Mouse (Mus musculus) CH12.LX (cell line): Measurements from ENCODE around the gene Amhr2. TPM values are rescaled to one million over a fixed set of nuclear protein-coding genes. Genes with fewer than 3 reads are reported as not detected.
A peak's percentile ranks its signal among the peaks of the same experiment; 100 is the strongest.

ENCODE experiments used
- DNase-seq: peaks from one replicate; pipeline ENCODE4 v3.0.0-alpha.2; 2013; ENCODE audit errors: extremely low read depth
- H3K27ac ChIP-seq: 2 replicates; pipeline ENCODE4 v1.5.1; 2012; ENCODE audit warnings: low read depth, mild to moderate bottlenecking, control low read depth, moderate library complexity; ENCODE audit not compliant: insufficient read depth
- H3K27me3 ChIP-seq: replicated peaks from 2 replicates; pipeline ENCODE3; 2012; ENCODE audit warnings: inconsistent platforms
- H3K36me3 ChIP-seq, 2 experiments: replicated peaks in 1 of 2; 2 replicates each; pipeline versions ENCODE3 to v1.6.1; 2012; ENCODE audit warnings: inconsistent platforms in 1 of 2, low read length in 1 of 2, mild to moderate bottlenecking in 1 of 2, mixed read lengths in 1 of 2, moderate library complexity in 1 of 2; ENCODE audit not compliant: control insufficient read depth in 1 of 2, insufficient read depth in 1 of 2
- H3K4me1 ChIP-seq, 2 experiments: 2 replicates each; pipeline ENCODE4 v1.6.1; 2012; ENCODE audit warnings: inconsistent platforms in 1 of 2, moderate library complexity in 1 of 2; ENCODE audit not compliant: insufficient read depth in 2 of 2, control insufficient read depth in 1 of 2
- H3K4me2 ChIP-seq: 2 replicates; pipeline ENCODE4 v1.6.1; 2012; ENCODE audit warnings: low read depth, mild to moderate bottlenecking, control low read depth; ENCODE audit not compliant: poor library complexity, insufficient read depth, severe bottlenecking
- H3K4me3 ChIP-seq, 3 experiments: fragments of 150-350 bp in 1 of 3; sonication (generic) in 1 of 3; replicated peaks in 1 of 3; 2 replicates each; pipeline versions ENCODE3 to v1.5.1; 2011 to 2012; ENCODE audit warnings: low read depth in 2 of 3, low read length in 2 of 3, mild to moderate bottlenecking in 2 of 3, moderate library complexity in 2 of 3, control low read depth in 1 of 3, improper control_type of control experiment in 1 of 3, inconsistent platforms in 1 of 3, mixed read lengths in 1 of 3; ENCODE audit not compliant: poor library complexity in 1 of 3
- H3K79me2 ChIP-seq: replicated peaks from 2 replicates; pipeline ENCODE4 v1.6.1; 2012; ENCODE audit warnings: mild to moderate bottlenecking, moderate library complexity; ENCODE audit not compliant: control insufficient read depth, poor library complexity, insufficient read depth, severe bottlenecking; ENCODE audit errors: extremely low read depth
- H3K9ac ChIP-seq: 2 replicates; pipeline ENCODE4 v1.6.1; 2012; ENCODE audit warnings: low read depth, mild to moderate bottlenecking, control low read depth, moderate library complexity; ENCODE audit not compliant: insufficient read depth
- H3K9me3 ChIP-seq: replicated peaks from 2 replicates; pipeline ENCODE3; 2012; ENCODE audit warnings: low read length, inconsistent platforms, mixed read lengths
- CHD1 ChIP-seq: IDR thresholded peaks from 2 replicates; pipeline ENCODE4 v1.6.1; 2012; ENCODE audit warnings: low read depth, low read length, improper control_type of control experiment, inconsistent platforms
- CTCF ChIP-seq, 2 experiments: IDR thresholded peaks in 1 of 2; conservative IDR thresholded peaks in 1 of 2; 2 replicates each; pipeline ENCODE4 v1.5.1; 2011 to 2012; ENCODE audit warnings: low read depth in 2 of 2, low read length in 2 of 2, improper control_type of control experiment in 1 of 2, inconsistent platforms in 1 of 2, mild to moderate bottlenecking in 1 of 2, moderate library complexity in 1 of 2
- EP300 ChIP-seq: IDR thresholded peaks from 2 replicates; pipeline ENCODE4 v1.6.1; 2011; ENCODE audit warnings: low read length, improper control_type of control experiment
- GABPA ChIP-seq: IDR thresholded peaks from 2 replicates; pipeline ENCODE4 v1.6.1; 2012; ENCODE audit warnings: low read depth, low read length, improper control_type of control experiment, inconsistent platforms; ENCODE audit not compliant: insufficient replicate concordance
- HCFC1 ChIP-seq: IDR thresholded peaks from 2 replicates; pipeline ENCODE4 v1.6.1; 2012; ENCODE audit warnings: low read depth, mild to moderate bottlenecking, inconsistent platforms, low read length, improper control_type of control experiment
- IRF4 ChIP-seq: IDR thresholded peaks from 2 replicates; pipeline ENCODE4 v1.6.1; 2014; ENCODE audit warnings: low read depth, mild to moderate bottlenecking, inconsistent platforms, low read length, improper control_type of control experiment
- JUND ChIP-seq: conservative IDR thresholded peaks from 2 replicates; pipeline ENCODE4 v1.6.1; 2011; ENCODE audit warnings: low read depth, low read length, improper control_type of control experiment
- MAFK ChIP-seq: IDR thresholded peaks from 2 replicates; pipeline ENCODE4 v1.6.1; 2011; ENCODE audit warnings: low read length, improper control_type of control experiment; ENCODE audit not compliant: insufficient replicate concordance
- MAX ChIP-seq: IDR thresholded peaks from 2 replicates; pipeline ENCODE4 v1.6.1; 2011; ENCODE audit warnings: low read length, improper control_type of control experiment
- MAZ ChIP-seq: IDR thresholded peaks from 2 replicates; pipeline ENCODE4 v1.6.1; 2012; ENCODE audit warnings: low read depth, mild to moderate bottlenecking, inconsistent platforms, low read length, improper control_type of control experiment, moderate library complexity
- MXI1 ChIP-seq: IDR thresholded peaks from 2 replicates; pipeline ENCODE4 v1.6.1; 2011; ENCODE audit warnings: mild to moderate bottlenecking, low read depth, low read length, improper control_type of control experiment
- MYC ChIP-seq: IDR thresholded peaks from 2 replicates; pipeline ENCODE4 v1.6.1; 2011; ENCODE audit warnings: low read depth, mild to moderate bottlenecking, improper control_type of control experiment, low read length
- NELFE ChIP-seq: IDR thresholded peaks from 2 replicates; pipeline ENCODE4 v1.6.1; 2011; ENCODE audit warnings: low read depth, low read length, improper control_type of control experiment
- NRF1 ChIP-seq: IDR thresholded peaks from 2 replicates; pipeline ENCODE4 v1.6.1; 2014; ENCODE audit warnings: low read depth, mild to moderate bottlenecking, inconsistent platforms, low read length, improper control_type of control experiment, moderate library complexity
- POLR2AphosphoS2 ChIP-seq: IDR thresholded peaks from 2 replicates; pipeline ENCODE4 v1.6.1; 2011; ENCODE audit warnings: low read depth, low read length, improper control_type of control experiment
- RAD21 ChIP-seq: IDR thresholded peaks from 2 replicates; pipeline ENCODE4 v1.6.1; 2011; ENCODE audit warnings: low read depth, mild to moderate bottlenecking, low read length, improper control_type of control experiment, moderate library complexity
- RCOR1 ChIP-seq: conservative IDR thresholded peaks from 2 replicates; pipeline ENCODE4 v1.6.1; 2012; ENCODE audit warnings: low read depth, mild to moderate bottlenecking, inconsistent platforms, low read length, improper control_type of control experiment
- SIN3A ChIP-seq: IDR thresholded peaks from 2 replicates; pipeline ENCODE4 v1.6.1; 2012; ENCODE audit warnings: low read length, improper control_type of control experiment, inconsistent platforms
- SMC3 ChIP-seq: IDR thresholded peaks from 2 replicates; pipeline ENCODE4 v1.6.1; 2011; ENCODE audit warnings: low read depth, low read length, improper control_type of control experiment
- TBP ChIP-seq: conservative IDR thresholded peaks from 2 replicates; pipeline ENCODE4 v1.6.1; 2011; ENCODE audit warnings: low read depth, low read length, improper control_type of control experiment
- TCF12 ChIP-seq: IDR thresholded peaks from 2 replicates; pipeline ENCODE4 v1.6.1; 2014; ENCODE audit warnings: low read depth, mild to moderate bottlenecking, inconsistent platforms, low read length, improper control_type of control experiment
- UBTF ChIP-seq: IDR thresholded peaks from 2 replicates; pipeline ENCODE4 v1.6.1; 2012; ENCODE audit warnings: low read depth, mild to moderate bottlenecking, inconsistent platforms, low read length, improper control_type of control experiment, moderate library complexity
- USF1 ChIP-seq: IDR thresholded peaks from 2 replicates; pipeline ENCODE4 v1.6.1; 2014; ENCODE audit warnings: low read depth, mild to moderate bottlenecking, inconsistent platforms, low read length, improper control_type of control experiment
- USF2 ChIP-seq: conservative IDR thresholded peaks from 2 replicates; pipeline ENCODE4 v1.6.1; 2011; ENCODE audit warnings: low read depth, low read length, improper control_type of control experiment
- ZC3H11A ChIP-seq: IDR thresholded peaks from 2 replicates; pipeline ENCODE4 v1.6.1; 2012; ENCODE audit warnings: low read depth, mild to moderate bottlenecking, inconsistent platforms, low read length, improper control_type of control experiment
- ZKSCAN1 ChIP-seq: IDR thresholded peaks from 2 replicates; pipeline ENCODE4 v1.6.1; 2012; ENCODE audit warnings: low read depth, inconsistent platforms, low read length, improper control_type of control experiment, borderline replicate concordance
- ZMIZ1 ChIP-seq: IDR thresholded peaks from 2 replicates; pipeline ENCODE4 v1.6.1; 2012; ENCODE audit warnings: low read depth, mild to moderate bottlenecking, inconsistent platforms, low read length, improper control_type of control experiment
- ZNF384 ChIP-seq: IDR thresholded peaks from 2 replicates; pipeline ENCODE4 v1.6.1; 2012; ENCODE audit warnings: low read depth, low read length, improper control_type of control experiment, inconsistent platforms
- dilution Hi-C: fragments of 300-500 bp; cut with MboI; formaldehyde crosslinking; loops from 2 replicates; pipeline ENCODE4 v1.14.3; 2020; ENCODE audit warnings: low sequenced_read_pairs; ENCODE audit not compliant: extremely low pct_unique_long_range_greater_than_20kb, extremely low pct_ligation_motif_present
- in situ Hi-C: fragments of 300-500 bp; cut with MboI; formaldehyde crosslinking; loops from 3 replicates; pipeline ENCODE4 v1.14.3; 2019; ENCODE audit warnings: low sequenced_read_pairs, low pct_ligation_motif_present, low pct_unique_long_range_greater_than_20kb, mixed read lengths
- polyA plus RNA-seq: library from polyadenylated mRNA; unstranded; fragments of >175 nt; gene quantifications from 2 replicates; pipeline ENCODE4 v1.2.1, GENCODE M21; 2012; ENCODE audit warnings: low read depth; ENCODE audit not compliant: insufficient read length
- total RNA-seq, 2 experiments: library from RNA; depleted of rRNA; stranded (reverse); fragments of 300-350 nt in 1 of 2; fragments of >200 nt in 1 of 2; gene quantifications; 2 replicates each; pipeline ENCODE4 v1.2.3; 2012 to 2014

Amhr2 gene
- total and polyA plus RNA-seq, 3 experiments: not detected

- TF ChIP-seq POLR2AphosphoS2 (no peak), ZC3H11A (peak; percentile 52; the same call in 1 of the 2 replicates), IRF4 (no peak), NRF1 (no peak), UBTF (no peak), ZNF384 (no peak), RAD21 (peak; percentile 75), USF2 (no peak), GABPA (no peak), TCF12 (no peak), NELFE (0 out of 2 replicates have a peak, but pooled peaks have one; percentile 16), ZKSCAN1 (no peak), MAX (no peak), SIN3A (no peak), EP300 (no peak), JUND (no peak), MAFK (no peak), MXI1 (no peak)
- TF ChIP-seq, all 38 proteins: peak for 5
Observed at GRCm38 (mm10) chr15:102442490-102442889, 2.7 kb upstream of the Amhr2 start (continued).

GRCm38 (mm10) chr15:102446448-102446847 is 1.3 kb downstream of the Amhr2 start:
- H3K9ac ChIP-seq: no peak overlapping the region
- H3K36me3 ChIP-seq: no peaks in the 10 kb centered on the region
- peaks cover 24% of the 10 kb centered on the region for H3K27me3 ChIP-seq
- H3K4me1 ChIP-seq: peaks cover 0 to 3% of the 10 kb centered on the region in 2 experiments; a peak in 1 of 4 replicates
- TF ChIP-seq RCOR1 (no peak), NELFE (no peak), ZMIZ1 (no peak), CHD1 (no peak), MAZ (no peak), HCFC1 (no peak), MXI1 (no peak), CTCF (conservative IDR thresholded peaks at IDR 0.05 in 1 of 2, IDR thresholded peaks at IDR 0.05 in 1 of 2; ENCODE audit: low read depth in 2 of 2, low read length in 2 of 2) (no peak), MYC (no peak), ZNF384 (no peak), SMC3 (no peak), IRF4 (no peak), TCF12 (no peak), UBTF (no peak), TBP (no peak), ZC3H11A (no peak), GABPA (no peak), USF1 (no peak), SIN3A (no peak)
- no peaks in the 10 kb centered on the region for H3K9me3 ChIP-seq
- dilution Hi-C loops (no loop called here), in situ Hi-C loops (no loop called here)
- no peak overlapping the region for H3K4me2 ChIP-seq
- no peak for DNase-seq
- H3K4me3 ChIP-seq: no peak overlapping the region
- no peak overlapping the region for H3K27ac ChIP-seq
- H3K79me2 ChIP-seq: no peaks in the 10 kb centered on the region
